Mouse (Mus musculus) hematopoietic stem cell, adult 5-6 weeks (primary cell): ENCODE data around the gene Cd300c. TPM values are rescaled to one million over a fixed set of nuclear protein-coding genes. Genes with fewer than 3 reads are reported as not detected.
"Not testable (repeated sequence)": the region's sequence is repeated elsewhere in the genome, so short reads cannot be mapped to it uniquely, and the experiment has no call there.

ENCODE experiments used
- ATAC-seq, 2 experiments: fragments of 125-278 bp in 1 of 2; replicated peaks in 1 of 2; 2 replicates each; pipeline ENCODE4 v1.8.0; 2016 to 2017; ENCODE audit warnings: inconsistent platforms in 2 of 2, mild to moderate bottlenecking in 2 of 2, moderate number of reproducible peaks in 2 of 2, low read depth in 1 of 2, moderate TSS enrichment in 1 of 2; ENCODE audit not compliant: low FRiP score in 2 of 2, poor library complexity in 2 of 2, severe bottlenecking in 2 of 2, insufficient read depth in 1 of 2, low TSS enrichment in 1 of 2
- total RNA-seq: library from RNA; stranded (forward); fragments of 172-1452, 232-1000 nt; gene quantifications from 2 replicates; pipeline ENCODE4 v1.2.3, GENCODE M21; 2017

The Cd300c gene
- total RNA-seq: not detected in 2 replicates

DNA sequence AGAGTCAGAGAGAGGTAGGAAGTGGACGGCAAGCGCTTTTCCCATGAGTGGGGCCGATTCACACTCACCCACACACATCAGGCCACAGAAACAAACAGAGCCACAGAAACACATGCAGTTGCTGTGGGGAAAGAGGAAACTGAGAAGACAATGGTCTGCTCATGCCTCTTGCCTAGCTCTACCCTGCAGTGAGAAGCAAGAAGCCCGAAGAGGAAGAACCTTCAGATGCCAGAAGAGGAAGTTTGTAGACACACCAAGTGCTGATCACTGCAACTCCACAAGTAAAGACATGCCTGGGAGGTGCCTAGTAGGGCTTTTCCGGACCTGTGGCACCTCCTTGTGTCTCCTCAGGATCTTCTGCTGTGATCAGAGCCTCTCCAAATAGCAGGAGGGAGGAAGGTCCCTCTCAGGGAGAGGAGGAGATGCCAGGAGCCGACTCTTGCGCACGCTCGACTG, at the start of gene Cd300c:
Gene Cd300c (minus strand): TSS at position 406 of the 456 bp plus-strand sequence.
- ATAC-seq: peak; percentile 68

DNA sequence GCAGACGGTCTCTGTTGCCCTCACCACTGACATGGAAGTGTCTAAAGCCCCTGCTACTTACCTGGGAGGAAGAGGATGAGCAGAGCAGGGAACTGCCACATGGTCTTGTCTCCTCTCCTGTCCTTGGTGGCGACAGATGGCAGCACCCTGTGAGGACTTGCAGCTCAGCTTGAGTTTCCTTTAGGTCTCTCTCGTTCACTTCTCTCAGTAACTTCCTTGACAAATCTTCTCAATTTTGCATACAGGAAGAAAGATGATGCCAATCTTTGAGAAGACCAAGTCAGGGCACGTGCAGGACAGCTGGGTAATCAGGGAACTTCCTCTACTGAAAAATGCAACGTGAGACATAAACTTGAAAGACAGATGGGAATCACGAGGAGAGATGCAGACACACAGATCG, 47.1 kb upstream of the Cd300c start, which contains the start of gene Cd300ld2:
Gene Cd300ld2 (minus strand): TSS at position 101 of the 400 bp plus-strand sequence.
- not testable (repeated sequence) for ATAC-seq

DNA sequence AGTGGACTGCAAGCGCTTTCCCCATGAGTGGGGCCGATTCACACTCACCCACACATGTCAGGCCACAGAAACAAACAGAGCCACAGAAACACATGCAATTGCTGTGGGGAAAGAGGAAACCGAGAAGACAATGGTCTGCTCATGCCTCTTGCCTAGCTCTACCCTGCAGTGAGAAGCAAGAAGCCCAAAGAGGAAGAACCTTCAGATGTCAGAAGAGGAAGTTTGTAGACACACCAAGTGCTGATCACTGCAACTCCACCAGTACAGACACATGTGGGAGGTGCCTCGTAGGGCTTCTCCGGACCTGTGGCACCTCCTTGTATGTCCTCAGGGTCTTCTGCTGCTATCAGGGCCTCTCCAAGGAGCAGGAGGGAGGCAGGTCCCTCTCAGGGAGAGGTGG, 35.1 kb upstream of the Cd300c start:
- peak; percentile 75 to 83 for ATAC-seq

DNA sequence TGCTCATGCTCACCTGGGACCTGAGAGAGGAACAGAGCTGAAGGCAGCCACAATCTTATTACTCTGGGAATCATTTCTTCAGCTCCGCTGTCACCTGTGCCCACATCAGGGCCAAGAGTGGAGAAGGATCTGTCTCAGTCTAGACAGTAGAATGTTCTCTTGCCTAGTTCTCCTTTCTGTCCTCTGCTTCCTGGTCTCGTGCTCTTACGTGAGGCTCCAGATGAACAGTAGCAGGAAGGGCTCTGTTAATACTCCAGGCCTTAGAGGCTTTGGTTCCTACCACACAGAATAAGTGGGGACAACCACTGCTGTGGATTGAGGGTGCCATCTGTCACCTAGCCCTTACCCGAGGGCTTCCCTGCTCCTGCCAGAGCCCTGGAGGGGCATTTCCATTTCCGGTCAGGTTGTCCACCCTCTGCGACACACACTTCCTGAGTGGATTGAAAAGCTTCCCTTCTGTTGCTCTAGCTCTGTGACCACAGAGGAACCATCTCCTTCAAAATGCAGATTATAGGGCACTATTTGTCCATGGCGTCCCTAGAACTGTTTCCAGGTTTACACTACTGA, 32.6 kb upstream of the Cd300c start, which contains the start of gene Cd300c2:
Gene Cd300c2 (minus strand): TSS at position 407 of the 567 bp plus-strand sequence.
- peak; percentile 42 to 44 for ATAC-seq

DNA sequence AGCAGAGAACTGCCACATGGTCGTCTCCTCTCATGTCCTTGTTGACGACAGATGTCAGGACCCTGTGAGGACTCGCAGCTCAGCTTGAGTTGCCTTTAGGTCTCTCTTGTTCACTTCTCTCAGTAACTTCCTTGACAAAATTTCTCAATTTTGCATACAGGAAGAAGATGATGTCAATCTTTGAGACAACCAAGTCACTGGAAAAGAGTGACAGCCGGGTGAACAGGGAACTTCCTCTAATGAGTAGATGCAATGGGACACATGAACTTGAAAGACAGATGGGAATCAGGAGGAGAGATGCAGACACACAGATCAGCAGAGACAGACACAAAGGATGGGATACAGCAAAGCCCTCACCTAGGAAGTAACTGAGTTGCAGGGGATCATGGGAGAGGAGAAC, 20.8 kb upstream of the Cd300c start, which contains the start of gene Cd300ld:
Gene Cd300ld (minus strand): TSS at position 130 of the 400 bp plus-strand sequence.
- ATAC-seq: peak in 1 of 2 experiments; percentile 48; a peak in 1 of 4 replicates

DNA sequence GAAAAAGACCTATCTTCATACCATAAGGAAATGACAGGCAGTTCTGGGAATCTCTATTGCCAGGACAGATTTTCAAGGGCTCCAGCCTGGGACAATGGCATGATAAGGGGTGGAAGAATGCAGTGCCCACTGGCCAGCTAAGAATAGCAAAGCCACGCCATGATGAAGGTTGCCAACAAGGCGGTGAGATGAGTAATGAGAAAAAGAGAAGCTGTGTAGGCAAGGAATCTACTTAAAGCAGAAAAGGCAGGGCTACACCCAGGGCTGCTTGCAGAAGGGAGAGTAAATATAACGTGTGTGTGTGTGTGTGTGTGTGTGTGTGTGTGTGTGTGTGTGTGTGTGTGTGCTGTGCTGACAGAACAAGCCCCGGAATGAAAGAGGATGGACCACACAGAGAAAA, 12.9 kb upstream of the Cd300c start:
- ATAC-seq: no peak

DNA sequence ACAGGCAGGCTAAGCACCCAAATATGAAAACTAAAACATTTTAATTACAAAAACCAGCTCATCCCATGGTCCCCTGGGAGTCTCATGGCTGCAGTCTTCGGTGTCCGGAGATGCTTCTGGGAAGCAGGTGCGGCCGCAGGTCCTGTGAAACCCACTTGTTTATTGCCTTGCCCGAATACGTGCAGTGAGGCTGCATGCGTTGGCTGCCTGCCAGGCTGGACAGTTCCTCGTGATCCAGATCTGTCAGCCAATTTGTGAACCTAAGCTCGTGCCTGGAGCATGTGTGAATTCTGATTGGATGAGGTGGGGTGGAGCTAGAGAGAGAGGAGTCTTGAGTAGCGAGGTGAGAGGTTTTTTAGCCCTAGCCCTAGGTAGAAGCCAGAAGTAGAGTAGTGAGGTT, 3.8 kb upstream of the Cd300c start:
- no peak for ATAC-seq

DNA sequence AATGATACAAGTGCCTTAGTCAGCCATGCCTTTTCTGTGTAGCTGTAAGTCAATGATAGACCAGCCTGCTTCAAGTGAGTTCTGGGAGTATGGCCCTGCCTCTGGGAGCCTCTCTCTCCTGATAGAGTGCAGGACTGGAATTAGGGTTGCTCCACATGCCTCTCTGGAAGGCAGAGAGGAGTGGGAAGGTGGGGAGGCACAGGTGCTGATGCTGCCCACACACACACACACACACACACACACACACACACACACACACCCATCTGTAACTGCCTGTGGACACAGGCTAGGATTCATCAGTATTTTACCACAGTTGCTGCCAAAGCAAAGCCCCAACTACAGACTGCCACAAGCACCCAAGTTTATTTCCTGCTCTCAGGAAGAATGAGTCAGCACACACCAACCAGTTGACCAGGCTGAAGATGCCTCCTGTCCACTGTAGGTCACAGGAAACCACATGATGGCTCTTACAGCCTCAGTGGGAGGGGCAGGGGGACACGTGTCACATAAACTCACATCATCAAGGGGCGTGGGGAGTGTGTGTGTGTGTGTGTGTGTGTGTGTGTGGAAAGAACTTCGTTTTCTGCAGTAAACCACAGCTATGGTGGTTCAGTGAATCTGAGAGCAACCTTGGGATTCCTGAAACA, 3.7 kb downstream of the Cd300c start:
- peak; percentile 68 to 70 for ATAC-seq

DNA sequence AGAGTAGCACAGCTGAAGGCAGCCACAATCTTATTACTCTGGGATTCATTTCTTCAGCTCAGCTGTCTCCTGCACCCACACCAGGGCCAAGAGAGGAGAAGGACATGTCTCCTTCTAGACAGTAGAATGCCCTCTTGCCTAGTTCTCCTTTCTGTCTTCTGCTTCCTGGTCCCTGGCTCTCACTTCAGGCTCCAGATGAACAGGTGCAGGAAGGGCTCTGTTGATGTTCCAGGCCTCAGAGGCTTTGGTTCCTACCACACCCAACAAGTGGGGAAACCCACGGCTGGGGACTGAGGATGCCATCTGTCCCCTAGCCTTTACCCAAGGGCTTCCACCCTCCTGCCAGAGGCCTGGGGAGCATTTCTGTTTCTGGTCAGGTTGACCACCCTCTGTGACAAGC, 8.6 kb downstream of the Cd300c start:
- peak; percentile 46 to 61; a peak in 3 of 4 replicates for ATAC-seq

DNA sequence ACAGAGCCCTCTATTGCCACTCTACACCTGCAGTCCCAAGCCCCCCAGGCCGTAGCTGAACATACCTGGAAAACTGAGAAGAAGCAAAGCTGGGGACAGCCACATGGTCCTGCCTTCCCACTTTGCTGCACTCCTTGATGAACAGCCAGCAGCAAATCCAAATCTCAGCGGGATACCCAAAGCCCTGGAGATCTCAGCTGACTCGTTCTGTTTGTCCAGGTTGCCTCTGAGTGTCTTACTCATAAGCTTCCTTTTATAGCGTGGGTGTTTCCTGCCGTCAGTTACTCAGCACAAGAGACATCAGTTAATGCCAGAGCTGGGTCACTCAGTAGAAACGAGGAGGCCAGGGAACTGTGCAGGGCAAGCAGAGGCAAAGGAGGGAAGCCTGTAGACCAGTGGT, 34.8 kb downstream of the Cd300c start, which contains the start of gene Cd300lb:
Gene Cd300lb (minus strand): TSS at position 243 of the 400 bp plus-strand sequence.
- ATAC-seq: peak in 1 of 2 experiments; percentile 26; a peak in 1 of 4 replicates

DNA sequence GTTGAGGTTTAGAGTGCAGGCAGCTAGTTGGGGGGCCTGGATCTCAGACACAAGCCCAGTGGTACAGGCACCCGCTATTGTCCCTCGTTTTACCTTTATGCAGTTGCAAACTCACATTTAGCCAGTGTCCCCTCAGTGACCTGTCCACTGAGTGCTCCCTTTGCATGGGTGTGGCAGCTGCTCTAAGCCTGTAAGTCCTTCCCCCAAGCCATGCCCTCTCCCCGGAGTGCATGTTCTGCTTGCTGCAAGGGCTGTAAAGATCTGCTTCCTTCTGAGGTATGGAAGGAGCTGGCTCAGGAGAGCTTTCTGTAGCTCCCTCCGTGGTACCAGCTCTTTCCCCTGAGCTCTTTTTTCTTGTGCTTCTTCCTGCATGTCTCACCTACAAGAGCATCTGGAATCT, 35.4 kb downstream of the Cd300c start:
- ATAC-seq: no peak

DNA sequence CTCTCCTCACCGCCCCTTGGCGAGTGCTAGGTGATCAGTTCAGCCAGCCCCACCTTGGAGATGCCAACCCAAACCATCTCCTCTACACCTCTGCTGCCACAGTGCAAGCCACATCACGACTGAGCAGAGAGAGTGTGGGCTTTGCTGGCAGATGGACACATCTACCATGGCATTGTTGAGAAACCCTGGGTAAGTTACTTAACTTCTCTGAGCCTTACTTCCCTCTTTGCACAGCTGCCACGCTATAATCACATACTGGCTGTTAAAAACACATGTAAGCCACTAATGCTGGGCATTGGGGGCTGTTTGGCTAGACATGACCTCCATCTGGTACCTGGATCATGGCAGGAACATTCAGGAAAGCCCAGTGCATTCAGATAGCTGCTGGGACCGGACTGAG, 37.9 kb downstream of the Cd300c start:
- ATAC-seq: peak; percentile 51 to 73; a peak in 3 of 4 replicates

DNA sequence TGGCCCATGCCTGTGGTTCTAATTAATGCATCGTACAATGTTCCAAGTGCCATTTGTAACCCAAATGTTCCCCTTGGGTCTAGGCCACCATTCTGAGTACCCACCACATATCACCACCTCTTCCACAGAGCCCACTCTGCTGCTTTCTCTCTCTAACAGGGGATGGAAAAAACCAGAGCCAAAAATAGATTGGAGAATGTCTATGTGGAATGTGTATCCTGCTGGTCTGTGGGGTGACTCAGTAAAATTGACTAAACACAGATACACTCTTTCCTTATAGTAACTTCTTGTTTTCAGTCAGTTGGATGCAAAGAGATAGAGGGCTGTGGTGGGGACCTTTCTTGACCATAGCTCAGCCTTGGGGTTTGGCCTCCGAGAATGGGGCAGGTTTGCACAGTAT, 39.4 kb downstream of the Cd300c start:
- ATAC-seq: no peak

DNA sequence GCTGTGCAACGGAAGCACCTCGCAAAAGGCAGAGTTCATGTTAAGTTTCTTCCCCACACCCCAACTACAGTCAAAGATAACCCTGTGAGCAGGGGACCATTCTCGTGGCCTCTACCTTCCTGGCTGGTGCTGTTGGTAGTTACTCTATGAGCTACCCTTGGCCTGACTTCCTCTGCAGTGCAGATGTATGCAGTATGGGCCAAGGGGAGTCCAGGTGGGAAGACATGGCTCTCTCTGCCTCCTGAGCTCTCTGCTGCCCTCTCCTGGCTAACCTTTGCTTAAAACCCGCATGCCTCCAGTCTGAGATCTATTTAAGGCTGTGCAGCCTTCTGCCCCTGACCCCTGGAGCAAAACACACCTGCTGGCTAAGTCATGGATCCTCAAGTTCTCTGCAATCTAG, 45.0 kb downstream of the Cd300c start:
- ATAC-seq: peak; percentile 42 to 71; a peak in 2 of 4 replicates

DNA sequence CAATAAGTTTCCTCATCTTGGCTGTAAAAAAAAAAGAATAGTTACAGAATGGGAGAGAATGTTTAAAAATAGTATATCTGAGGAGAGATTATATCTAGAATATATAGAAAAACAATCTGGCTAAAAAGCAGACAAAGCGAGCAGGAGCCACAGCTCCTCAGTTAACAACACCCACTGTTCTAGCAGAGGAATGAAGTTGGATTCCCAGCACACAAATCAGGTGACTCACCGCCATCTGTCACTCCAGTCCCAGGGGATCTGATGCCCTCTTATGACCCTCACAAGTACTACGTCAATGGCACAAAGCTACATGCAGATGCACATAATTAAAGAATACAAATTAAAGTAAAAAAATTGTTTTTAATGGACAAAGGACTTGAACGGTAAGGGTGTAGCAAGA, 46.5 kb downstream of the Cd300c start:
- ATAC-seq: no peak

DNA sequence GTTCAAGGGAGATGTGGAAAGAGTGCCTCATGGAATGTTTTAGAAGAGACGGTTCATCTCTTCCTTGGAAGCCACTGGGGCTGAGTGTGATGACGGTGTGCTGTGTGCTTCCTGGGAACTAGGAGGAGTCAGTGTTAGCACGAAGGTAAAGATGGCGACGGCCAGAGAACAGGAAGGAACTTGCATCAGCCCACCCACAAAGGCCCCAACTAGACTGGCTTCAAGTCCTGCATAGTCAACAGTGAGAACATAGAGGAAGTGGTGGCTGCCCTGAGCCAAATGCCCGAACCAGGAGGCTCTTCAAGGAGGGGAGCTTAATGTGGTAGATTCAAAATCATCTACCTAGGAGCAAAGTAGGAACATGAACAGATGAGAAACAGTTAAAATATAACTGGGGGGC, 51.8 kb downstream of the Cd300c start:
- peak; percentile 75 to 83 for ATAC-seq

DNA sequence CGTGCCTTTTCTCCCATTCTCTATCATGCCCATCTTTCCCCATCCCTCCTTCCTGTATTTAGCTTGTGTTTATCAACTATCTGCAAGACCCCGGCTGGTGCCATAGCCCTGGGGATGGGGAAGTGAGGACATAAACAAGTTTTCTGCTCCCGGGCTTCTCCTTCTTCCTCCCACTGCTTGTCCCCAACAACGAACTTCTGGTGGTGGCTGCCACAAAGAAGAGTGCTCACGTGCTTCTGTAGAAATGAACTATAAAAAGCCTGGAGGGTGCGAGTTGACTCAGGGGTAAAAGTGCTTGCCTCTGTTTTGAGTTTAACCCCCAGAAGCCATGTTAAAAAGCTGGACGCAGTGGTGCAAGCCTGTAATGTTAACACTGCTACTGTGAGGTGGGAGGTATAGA, 54.0 kb downstream of the Cd300c start:
- ATAC-seq: no peak

DNA sequence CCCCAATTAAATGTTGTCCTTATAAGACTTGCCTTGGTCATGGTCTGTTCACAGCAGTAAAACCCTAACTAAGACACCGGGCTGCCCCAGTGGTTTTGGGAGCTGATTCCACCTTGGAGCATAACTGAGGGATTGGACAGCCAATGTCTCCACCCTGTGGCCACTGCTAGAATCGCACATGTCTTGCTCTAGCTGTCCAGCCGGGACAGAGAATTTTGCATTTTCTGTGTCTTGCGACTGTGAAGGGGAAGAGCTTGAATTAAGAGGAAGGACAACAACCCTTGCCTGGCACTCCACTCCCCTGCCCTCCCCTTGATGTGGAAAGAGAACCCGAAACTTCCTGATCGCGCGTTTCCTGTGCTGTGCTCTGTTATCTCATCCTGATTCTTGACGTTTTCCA, 56.1 kb downstream of the Cd300c start:
- ATAC-seq: peak; percentile 77 to 83
